Mouse (Mus musculus) T-cell, adult 2 months (primary cell): ENCODE results near the gene Spty2d1.

Experiments
- DNase-seq: peaks from one replicate; pipeline ENCODE4 v3.0.0; 2022; ENCODE audit warnings: low spot score

Gene Spty2d1

GRCm38 (mm10) chr7:46987073-46987472 lies 21.1 kb downstream of the Spty2d1 start:
- no peak for DNase-seq

- no peak for DNase-seq
These were observed 21.6 kb downstream of the Spty2d1 start for GRCm38 (mm10) chr7:46986646-46987045.

GRCm38 (mm10) chr7:46985718-46986505 lies 22.3 kb downstream of the Spty2d1 start:
- DNase-seq = no peak

GRCm38 (mm10) chr7:46983280-46983679 lies 24.9 kb downstream of the Spty2d1 start, which contains the start of gene Gm9999:
TSS of gene Gm9999 (plus strand) at chr7:46983580.
- no peak for DNase-seq

- no peak for DNase-seq
These were observed 32.8 kb downstream of the Spty2d1 start for GRCm38 (mm10) chr7:46975456-46975855.

- no peak for DNase-seq
These were observed 33.6 kb downstream of the Spty2d1 start for GRCm38 (mm10) chr7:46974648-46975047.

- DNase-seq = no peak
These were observed 38.3 kb downstream of the Spty2d1 start for GRCm38 (mm10) chr7:46969898-46970297.

- DNase-seq = no peak
These were observed 44.1 kb downstream of the Spty2d1 start for GRCm38 (mm10) chr7:46964070-46964469.

GRCm38 (mm10) chr7:46962806-46963618 lies 45.2 kb downstream of the Spty2d1 start:
- DNase-seq = peak; percentile 63

GRCm38 (mm10) chr7:46962132-46962531 lies 46.1 kb downstream of the Spty2d1 start:
- no peak for DNase-seq

- no peak for DNase-seq
These were observed 47.2 kb downstream of the Spty2d1 start for GRCm38 (mm10) chr7:46960991-46961390.

- no peak for DNase-seq
These were observed 49.4 kb downstream of the Spty2d1 start for GRCm38 (mm10) chr7:46958853-46959252.

- peak; percentile 73 for DNase-seq
These were observed 50.1 kb downstream of the Spty2d1 start, which contains the start of gene Uevld for GRCm38 (mm10) chr7:46957831-46958691. TSS of gene Uevld (minus strand) at chr7:46958527.
